Mouse (Mus musculus) erythroblast, embryonic 14.5 days (primary cell): ENCODE results near the gene Osgin1.

Experiments
- GATA1 ChIP-seq: IDR thresholded peaks from 2 replicates; pipeline ENCODE4 v1.6.1; 2012; ENCODE audit warnings: low read length, inconsistent platforms, mixed read lengths
- TAL1 ChIP-seq: IDR thresholded peaks from 3 replicates; pipeline ENCODE4 v1.6.1; 2012; ENCODE audit warnings: low read length, inconsistent platforms, mixed read lengths

- TF ChIP-seq TAL1 (no peak), GATA1 (no peak)
Measured at GRCm38 (mm10) chr8:119439424-119439823, 5.5 kb downstream of the Osgin1 start.
